Mouse (Mus musculus): Measurements from ENCODE around the gene Tctex1d1.

DNA sequence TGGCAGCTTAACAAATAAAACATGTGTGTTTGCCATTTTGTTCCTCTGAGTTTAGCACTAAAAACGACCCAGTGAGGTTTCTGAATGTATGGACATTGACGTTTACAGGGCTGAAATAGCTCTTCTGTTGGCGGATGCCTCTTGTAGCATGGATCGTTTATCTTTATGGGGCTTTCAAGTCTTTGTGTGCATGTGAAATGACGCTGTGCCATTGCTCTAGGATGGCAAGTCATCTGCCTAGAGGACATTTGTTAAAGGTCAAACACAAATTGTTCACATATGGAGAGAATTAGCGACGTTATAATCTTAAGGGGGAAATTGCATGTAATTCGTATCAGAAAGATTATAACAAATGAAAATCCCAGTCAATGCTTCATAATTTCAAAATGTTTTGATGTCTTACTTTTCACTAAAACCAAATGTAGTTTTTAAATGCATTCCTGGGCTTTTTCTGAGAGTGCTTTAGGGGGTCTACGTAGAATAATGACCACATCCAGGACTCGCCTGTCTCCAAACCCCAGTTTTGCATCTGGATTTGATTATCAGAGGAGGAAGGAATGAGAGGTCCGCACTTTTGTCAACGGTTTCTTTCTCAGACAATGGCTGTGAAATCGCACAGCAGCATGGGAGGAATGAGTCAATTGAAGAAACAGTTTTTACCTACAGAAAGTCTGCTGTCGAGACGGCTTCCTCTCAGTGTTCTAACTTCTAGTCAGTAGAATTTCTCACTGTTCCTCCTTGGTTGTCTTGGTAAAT lies 27.0 kb downstream of the Tctex1d1 start:
- TF ChIP-seq E2F4 (IDR thresholded peaks at IDR 0.05; ENCODE audit: insufficient read depth) (no peak), CEBPB (IDR thresholded peaks at IDR 0.05; ENCODE audit: insufficient read depth, poor library complexity, severe bottlenecking) (no peak), POLR2A (IDR thresholded peaks at IDR 0.05; ENCODE audit: insufficient read length, low read depth) (no peak), USF1 (IDR thresholded peaks at IDR 0.05; ENCODE audit: low read depth) (no peak), TCF12 (IDR thresholded peaks at IDR 0.05; ENCODE audit: insufficient read depth, poor library complexity, severe bottlenecking) (no peak), POLR2AphosphoS2 (IDR thresholded peaks at IDR 0.05; ENCODE audit: insufficient read length, low read depth) (no peak), SRF (IDR thresholded peaks at IDR 0.05; ENCODE audit: control insufficient read depth, insufficient read length, low read depth) (no peak), MAX (IDR thresholded peaks at IDR 0.05; ENCODE audit: low read depth) (no peak)

Measured in myocyte (in vitro differentiated cells).